Mouse (Mus musculus): ENCODE results near the gene Ltc4s.

Ltc4s gene

GRCm38 (mm10) chr11:50223783-50224662, 14.4 kb downstream of the Ltc4s start:
- DNase-seq = no peak

- DNase-seq = no peak
These were observed 15.7 kb downstream of the Ltc4s start for GRCm38 (mm10) chr11:50222559-50223276.

- DNase-seq = no peak
These were observed 18.6 kb downstream of the Ltc4s start for GRCm38 (mm10) chr11:50219833-50220232.

- DNase-seq = no peak
These were observed 20.6 kb downstream of the Ltc4s start for GRCm38 (mm10) chr11:50217811-50218210.

GRCm38 (mm10) chr11:50216724-50217366, 21.6 kb downstream of the Ltc4s start:
- no peak for DNase-seq

GRCm38 (mm10) chr11:50215633-50216032, 22.8 kb downstream of the Ltc4s start:
- DNase-seq = no peak

GRCm38 (mm10) chr11:50214631-50215030, 23.8 kb downstream of the Ltc4s start:
- DNase-seq = no peak

- DNase-seq = peak in 1 of 2 experiments; percentile 32
These were observed 25.3 kb downstream of the Ltc4s start for GRCm38 (mm10) chr11:50212848-50213758.

- no peak for DNase-seq
These were observed 26.2 kb downstream of the Ltc4s start for GRCm38 (mm10) chr11:50212060-50212739.

- DNase-seq = no peak
These were observed 26.9 kb downstream of the Ltc4s start for GRCm38 (mm10) chr11:50211322-50212059.

- DNase-seq = peak; percentile 71 to 82
These were observed 27.8 kb downstream of the Ltc4s start, which contains the start of the genes Sqstm1 and Mgat4b for GRCm38 (mm10) chr11:50210505-50211151. Sqstm1 (minus strand) TSS chr11:50210827. Mgat4b (plus strand) TSS chr11:50210890.

- DNase-seq = peak; percentile 81 to 86
These were observed 28.3 kb downstream of the Ltc4s start for GRCm38 (mm10) chr11:50210101-50210504.

- DNase-seq = no peak
These were observed 30.4 kb downstream of the Ltc4s start for GRCm38 (mm10) chr11:50208039-50208438.

GRCm38 (mm10) chr11:50207344-50207743, 31.1 kb downstream of the Ltc4s start:
- DNase-seq = no peak

- no peak for DNase-seq
These were observed 32.4 kb downstream of the Ltc4s start for GRCm38 (mm10) chr11:50206037-50206436.

GRCm38 (mm10) chr11:50205434-50205833, 33.0 kb downstream of the Ltc4s start:
- no peak for DNase-seq

- no peak for DNase-seq
These were observed 35.1 kb downstream of the Ltc4s start for GRCm38 (mm10) chr11:50203302-50203827.

- no peak for DNase-seq
These were observed 36.8 kb downstream of the Ltc4s start for GRCm38 (mm10) chr11:50201590-50201989.

GRCm38 (mm10) chr11:50200613-50201012, 37.8 kb downstream of the Ltc4s start:
- DNase-seq = no peak

- no peak for DNase-seq
These were observed 39.5 kb downstream of the Ltc4s start for GRCm38 (mm10) chr11:50198916-50199315.

Measured in spleen, adult 18-20 months (tissue).